Mouse (Mus musculus) heart, adult 2 months (tissue): ENCODE results near the gene Ddx47.

Source experiments
- EP300 ChIP-seq: fragments of 200-500 bp; IDR thresholded peaks from 2 replicates; pipeline ENCODE4 v1.6.1; 2011; ENCODE audit warnings: low read depth, low read length, control low read depth; ENCODE audit not compliant: insufficient read depth
- POLR2A ChIP-seq: fragments of 200-500 bp; IDR thresholded peaks from 2 replicates; pipeline ENCODE4 v1.6.1; 2011; ENCODE audit warnings: mild to moderate bottlenecking, low read depth, low read length, control low read depth; ENCODE audit not compliant: insufficient read depth

DNA sequence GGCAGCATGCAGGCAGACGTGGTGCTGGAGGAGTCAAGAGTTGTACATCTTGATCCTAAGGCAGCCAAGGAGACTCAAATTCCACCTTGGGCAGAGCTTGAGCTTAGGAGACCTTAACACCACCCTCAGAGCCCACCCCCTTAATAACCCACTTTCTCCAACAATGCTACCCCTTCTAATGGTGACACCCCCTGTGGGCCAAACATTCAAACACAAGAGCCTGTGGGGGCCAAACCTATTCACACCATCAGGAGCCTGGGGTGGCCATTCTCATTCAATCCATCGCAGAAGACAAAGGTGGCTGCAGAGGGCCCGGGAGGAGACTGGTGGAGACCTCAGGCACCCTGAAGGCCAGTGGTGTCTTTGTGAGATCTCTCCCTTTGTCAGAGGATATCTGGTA is 30.5 kb downstream of the Ddx47 start:
- TF ChIP-seq POLR2A (no peak), EP300 (no peak)
